Mouse (Mus musculus) cortical plate, adult 2 months (tissue): ENCODE results near the gene Tuba1a. TPM values are rescaled to one million over a fixed set of nuclear protein-coding genes. Genes with fewer than 3 reads are reported as not detected.

Source experiments
- H3K27ac ChIP-seq: fragments of 200-500 bp; 2 replicates; pipeline ENCODE4 v1.5.1; 2012; ENCODE audit warnings: low read length, control low read depth, inconsistent platforms; ENCODE audit not compliant: insufficient read depth
- H3K4me1 ChIP-seq: fragments of 200-500 bp; 2 replicates; pipeline ENCODE4 v1.6.1; 2011; ENCODE audit warnings: low read length; ENCODE audit not compliant: control insufficient read depth, insufficient read depth
- H3K4me3 ChIP-seq: fragments of 200-500 bp; 2 replicates; pipeline ENCODE4 v1.5.1; 2011; ENCODE audit warnings: mild to moderate bottlenecking, low read length, control low read depth; ENCODE audit not compliant: insufficient read depth
- CTCF ChIP-seq: fragments of 200-500 bp; IDR thresholded peaks from 2 replicates; pipeline ENCODE4 v1.5.1; 2011; ENCODE audit warnings: mild to moderate bottlenecking, control low read depth, low read length; ENCODE audit not compliant: insufficient read depth; ENCODE audit errors: extremely low read depth
- POLR2A ChIP-seq: fragments of 200-500 bp; IDR thresholded peaks from 2 replicates; pipeline ENCODE4 v1.6.1; 2011; ENCODE audit warnings: mild to moderate bottlenecking, low read length, control low read depth; ENCODE audit not compliant: insufficient read depth; ENCODE audit errors: extremely low read depth
- polyA plus RNA-seq: library from polyadenylated mRNA; depleted of rRNA; stranded (reverse); fragments of >200 nt; gene quantifications from 2 replicates; pipeline ENCODE4 v1.2.3, GENCODE M21; 2012; rRNA removed

Gene Tuba1a
- polyA plus RNA-seq, 1 experiment, result 1,512 TPM

DNA sequence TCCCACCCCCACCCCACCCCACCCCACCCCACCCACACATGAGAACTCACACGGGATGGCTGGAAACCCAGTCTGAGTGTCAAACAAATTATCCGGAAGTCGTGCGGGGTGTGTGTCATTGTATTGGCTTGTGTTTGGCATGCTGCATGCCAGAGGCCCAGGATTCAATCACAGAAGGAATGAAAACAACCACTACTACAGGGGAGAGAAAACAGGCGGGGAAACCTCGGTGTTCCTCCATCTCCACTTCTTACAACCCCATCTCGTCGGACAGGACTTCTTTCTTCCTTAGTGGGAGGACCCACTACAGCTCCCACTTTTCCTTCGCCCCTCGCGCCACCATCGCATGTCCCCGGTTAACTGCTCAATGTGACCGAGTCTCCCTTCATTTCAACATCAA, 36.4 kb downstream of the Tuba1a start:
- no peaks in the 10 kb centered on the region for H3K4me1 ChIP-seq
- H3K4me3 ChIP-seq, result peak overlapping the region; percentile 74
- TF ChIP-seq POLR2A (no peak), CTCF (no peak)
- H3K27ac ChIP-seq, result no peak overlapping the region

DNA sequence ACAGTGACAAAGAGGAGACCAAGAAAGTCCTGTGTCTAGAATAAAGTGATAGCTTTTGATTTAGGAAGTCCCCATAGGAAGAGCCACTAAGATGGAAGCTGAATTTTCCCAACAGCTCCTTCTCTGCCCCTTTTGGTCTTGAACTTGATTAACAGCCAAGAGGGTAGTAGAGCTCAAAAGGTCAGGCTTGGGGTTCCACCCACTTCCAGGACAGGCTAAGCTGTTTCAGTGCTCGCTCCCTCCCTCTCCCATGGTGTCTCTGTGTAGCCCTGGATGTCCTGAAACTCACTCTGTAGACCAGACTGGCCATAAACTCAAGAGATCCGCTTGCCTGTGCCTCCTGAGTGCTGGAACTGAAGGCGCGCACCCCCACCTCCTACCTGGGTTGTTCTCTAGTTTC, 37.5 kb downstream of the Tuba1a start:
- Histone ChIP-seq H3K27ac (no peak overlapping the region), H3K4me3 (no peak overlapping the region), H3K4me1 (no peaks in the 10 kb centered on the region)
- TF ChIP-seq CTCF, result no peak
- no peak for TF ChIP-seq POLR2A

DNA sequence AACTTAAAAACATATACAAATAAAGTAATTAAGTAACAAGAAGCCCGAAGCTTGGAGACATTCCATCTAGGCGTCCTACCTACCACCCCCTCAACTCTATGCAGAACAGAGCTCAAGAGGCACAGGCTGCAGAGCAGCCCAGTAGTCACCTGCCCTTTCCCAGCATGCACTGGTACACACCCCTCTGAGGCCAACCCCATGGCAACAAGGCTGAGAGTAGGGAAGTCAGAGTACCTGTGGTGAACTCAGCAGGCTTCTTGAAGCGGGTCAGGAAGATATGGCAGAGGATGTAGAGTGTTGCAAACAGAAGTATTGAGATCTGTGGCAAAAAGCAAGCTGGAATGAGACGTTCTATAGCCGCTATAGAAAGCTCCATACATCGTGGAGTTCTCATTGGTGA, 38.6 kb downstream of the Tuba1a start:
- H3K4me1 ChIP-seq, result no peaks in the 10 kb centered on the region
- TF ChIP-seq POLR2A (no peak), CTCF (no peak)
- no peak overlapping the region for H3K27ac ChIP-seq
- no peak overlapping the region for H3K4me3 ChIP-seq

DNA sequence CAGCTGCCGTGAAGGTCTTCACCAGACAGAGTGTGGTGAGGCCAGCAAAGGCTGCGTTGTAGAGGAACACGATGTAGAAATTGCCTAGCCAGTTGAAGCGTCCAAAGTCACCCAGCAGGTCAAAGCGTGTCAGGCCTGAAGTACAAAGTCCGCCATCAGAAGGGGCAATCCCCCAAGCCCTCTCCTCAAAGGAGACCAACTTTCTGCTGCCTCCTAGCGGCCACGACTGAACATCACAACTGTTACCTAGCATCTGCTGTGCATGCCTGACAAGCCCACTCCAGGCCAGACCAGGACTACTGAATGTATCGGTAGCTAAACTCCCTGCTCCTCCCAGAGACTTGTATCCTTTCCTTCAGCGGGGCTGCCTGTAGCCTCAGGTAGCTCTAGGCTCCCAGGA, 48.8 kb downstream of the Tuba1a start:
- no peak overlapping the region for H3K4me3 ChIP-seq
- H3K4me1 ChIP-seq, result no peaks in the 10 kb centered on the region
- no peak for TF ChIP-seq POLR2A
- TF ChIP-seq CTCF, result peak; percentile 63
- H3K27ac ChIP-seq, result no peak overlapping the region

DNA sequence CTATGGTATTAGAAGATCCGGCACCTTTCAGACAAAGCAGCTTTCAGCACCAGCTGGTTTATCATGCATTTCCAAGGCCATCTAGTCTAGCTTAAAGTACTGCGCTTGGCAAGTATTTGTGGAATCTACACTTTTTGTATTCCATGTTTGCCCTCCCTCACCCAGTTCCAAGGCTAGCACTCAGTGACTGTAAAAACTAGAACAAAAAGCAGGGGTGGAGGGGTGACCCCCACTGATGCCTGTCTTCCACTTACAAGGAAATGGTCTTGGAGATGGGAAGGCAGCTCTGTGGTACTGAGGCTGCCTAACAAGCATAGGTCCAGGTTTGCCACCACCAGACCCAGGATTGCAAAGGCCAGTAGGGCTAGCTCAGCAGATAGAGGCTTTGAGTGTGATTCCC, 50.9 kb downstream of the Tuba1a start:
- no peak overlapping the region for H3K4me3 ChIP-seq
- H3K4me1 ChIP-seq, result no peaks in the 10 kb centered on the region
- TF ChIP-seq CTCF (no peak), POLR2A (no peak)
- no peak overlapping the region for H3K27ac ChIP-seq

DNA sequence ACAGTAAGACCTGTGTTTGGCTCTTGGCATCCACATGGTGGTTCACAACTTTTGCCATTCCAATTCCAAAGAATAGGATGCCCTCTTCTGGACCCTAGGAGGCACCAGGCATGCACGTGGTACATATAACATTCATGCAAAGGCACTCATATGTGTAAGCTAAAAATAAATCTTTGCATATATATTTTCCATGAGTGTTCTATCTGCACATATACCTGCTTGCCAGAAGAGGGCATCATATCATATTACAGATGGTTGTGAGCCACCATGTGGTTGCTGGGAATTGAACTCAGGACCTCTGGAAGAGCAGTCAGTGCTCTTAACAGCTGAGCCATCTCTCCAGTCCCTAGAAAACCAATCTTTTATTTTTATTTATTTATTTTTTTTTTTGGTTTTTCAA, 52.0 kb downstream of the Tuba1a start:
- TF ChIP-seq CTCF, result no peak
- TF ChIP-seq POLR2A, result no peak
- Histone ChIP-seq H3K4me1 (no peaks in the 10 kb centered on the region), H3K4me3 (no peak overlapping the region), H3K27ac (no peak overlapping the region)

Other genes starting within 250 kb of the Tuba1a start
- 9.3 and 10.6 TPM in 2 replicates for gene Ccdc65, start 245.5 kb downstream of the Tuba1a start, polyA plus RNA-seq
- 2.1 TPM in 2 replicates for gene Fkbp11, start 225.5 kb downstream of the Tuba1a start, polyA plus RNA-seq
- 701 and 730 TPM in 2 replicates for gene Arf3, start 190.5 kb downstream of the Tuba1a start, polyA plus RNA-seq
- gene Wnt10b, start 175.6 kb downstream of the Tuba1a start, polyA plus RNA-seq, result 2.6 and 3.1 TPM in 2 replicates
- gene Wnt1, start 163.8 kb downstream of the Tuba1a start, polyA plus RNA-seq, result 0.15 and 0.17 TPM in 2 replicates
- 723 and 876 TPM in 2 replicates for gene Ddn, start 144.2 kb downstream of the Tuba1a start, polyA plus RNA-seq
- gene Prkag1, start 122.2 kb downstream of the Tuba1a start, polyA plus RNA-seq, result 71.3 and 75.7 TPM in 2 replicates
- gene Kmt2d, start 82.5 kb downstream of the Tuba1a start, polyA plus RNA-seq, result 33.0 and 37.9 TPM in 2 replicates
- gene Rhebl1, start 59.2 kb downstream of the Tuba1a start, polyA plus RNA-seq, result 18.3 and 19.9 TPM in 2 replicates
- gene Dhh, start 55.2 kb downstream of the Tuba1a start, polyA plus RNA-seq, result 0.25 and 0.28 TPM in 2 replicates
- gene Lmbr1l, start 35.5 kb downstream of the Tuba1a start, polyA plus RNA-seq, result 24.7 and 27.1 TPM in 2 replicates
- 1,160 and 1,231 TPM in 2 replicates for gene Tuba1b, start 19.1 kb downstream of the Tuba1a start, polyA plus RNA-seq
- gene Gm49450, start 152 bp downstream of the Tuba1a start, polyA plus RNA-seq, result 0.35 and 0.55 TPM in 2 replicates
- 5.5 and 7.1 TPM in 2 replicates for gene Tuba1c, start 76.2 kb upstream of the Tuba1a start, polyA plus RNA-seq
- 3.1 and 3.2 TPM in 2 replicates for gene Prph, start 101.5 kb upstream of the Tuba1a start, polyA plus RNA-seq
- 0.76 and 1.1 TPM in 2 replicates for gene Troap, start 120.9 kb upstream of the Tuba1a start, polyA plus RNA-seq
- not detected in 2 replicates for gene C1ql4, start 134.1 kb upstream of the Tuba1a start, polyA plus RNA-seq
- gene Dnajc22, start 139.5 kb upstream of the Tuba1a start, polyA plus RNA-seq, result 0.06 TPM in 2 replicates
- 25.8 and 27.4 TPM in 2 replicates for gene Spats2, start 172.2 kb upstream of the Tuba1a start, polyA plus RNA-seq